Mouse (Mus musculus) right cerebral cortex, postnatal 10 days (tissue): Measurements from ENCODE around the gene Pot1a.
A peak's percentile ranks its signal among the peaks of the same experiment; 100 is the strongest.

Experiments used
- DNase-seq, 2 experiments: peaks; one replicate each; pipeline ENCODE4 v3.0.0; 2021; ENCODE audit warnings: low spot score in 2 of 2

Pot1a gene

DNA sequence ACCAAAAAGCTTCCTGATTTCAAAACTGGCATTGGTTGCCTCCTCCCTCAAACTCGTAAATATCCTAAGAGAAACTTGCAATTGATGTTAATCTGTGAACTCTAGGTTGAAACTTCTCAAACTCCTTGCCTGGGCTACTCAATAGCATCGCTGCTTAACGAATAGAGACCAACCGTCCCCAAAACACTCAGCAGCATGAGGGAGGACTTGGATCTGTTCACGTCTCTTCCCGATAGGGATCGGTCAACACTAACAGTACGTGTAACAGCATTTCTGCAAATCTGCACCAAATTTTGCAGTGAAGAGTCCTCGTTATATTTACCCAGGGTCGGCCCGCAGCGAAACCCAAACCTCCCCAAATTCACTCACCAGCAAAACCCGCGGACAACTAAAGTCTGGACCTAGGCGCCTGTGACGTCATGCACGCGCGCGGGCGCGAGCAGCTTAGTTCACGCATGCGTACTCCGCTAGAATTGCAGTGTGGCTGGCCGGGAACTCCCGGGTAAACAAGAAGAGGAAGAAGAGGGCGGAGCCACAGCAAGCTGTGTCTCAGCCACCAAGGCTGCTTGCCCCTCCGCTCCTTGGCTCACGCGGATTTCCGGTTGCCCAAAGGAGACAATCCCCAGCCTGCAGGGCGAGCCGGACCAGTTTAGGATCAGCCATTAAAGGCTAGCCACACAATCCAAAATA lies at the start of gene Pot1a:
Gene Pot1a (minus strand): TSS at position 441 of the 690 bp plus-strand sequence.
- DNase-seq: peak; percentile 97

GRCm38 (mm10) chr6:25836261-25836660 lies 27.2 kb upstream of the Pot1a start:
- DNase-seq: no peak

- no peak for DNase-seq
Measured at GRCm38 (mm10) chr6:25806021-25806420, 3.0 kb downstream of the Pot1a start.

DNA sequence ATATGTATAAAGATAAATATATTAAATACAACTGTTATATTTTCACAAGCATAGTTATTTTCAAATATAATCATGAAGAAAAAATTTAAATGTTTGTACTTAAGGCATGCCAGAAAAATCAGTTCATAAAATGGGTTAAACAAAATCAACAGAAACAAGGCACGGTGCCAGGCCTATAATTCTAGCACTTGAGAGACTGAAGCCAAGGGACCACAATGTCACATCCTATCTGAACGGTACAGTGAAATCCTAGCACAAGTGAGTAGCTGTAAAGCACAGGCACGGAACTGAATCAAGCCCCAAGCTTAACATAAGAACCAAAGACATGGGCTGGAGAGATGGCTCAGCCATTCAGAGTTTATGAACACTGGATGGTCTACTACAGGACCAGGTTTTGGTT lies 6.8 kb downstream of the Pot1a start:
- no peak for DNase-seq

- no peak for DNase-seq
Measured at GRCm38 (mm10) chr6:25801230-25801629, 7.8 kb downstream of the Pot1a start.

DNA sequence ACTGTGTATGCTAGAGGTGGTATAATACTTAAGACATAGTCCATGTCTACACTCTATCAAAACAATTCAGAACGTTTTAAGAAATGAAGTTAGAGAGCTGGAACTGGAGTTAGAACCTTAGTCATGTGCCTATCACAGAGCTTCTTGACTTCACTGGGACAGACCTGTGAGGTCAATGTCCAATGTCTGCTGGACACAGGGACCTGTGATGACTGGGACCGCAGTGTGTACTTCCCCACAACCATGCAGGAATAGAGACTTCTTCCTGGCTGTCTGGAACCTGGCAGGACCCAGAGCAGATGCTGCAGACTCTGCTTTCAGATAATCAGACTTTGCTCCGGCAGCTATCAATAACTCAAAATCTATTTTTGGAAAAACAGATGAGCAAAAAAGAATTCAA lies 40.8 kb downstream of the Pot1a start:
- no peak for DNase-seq

DNA sequence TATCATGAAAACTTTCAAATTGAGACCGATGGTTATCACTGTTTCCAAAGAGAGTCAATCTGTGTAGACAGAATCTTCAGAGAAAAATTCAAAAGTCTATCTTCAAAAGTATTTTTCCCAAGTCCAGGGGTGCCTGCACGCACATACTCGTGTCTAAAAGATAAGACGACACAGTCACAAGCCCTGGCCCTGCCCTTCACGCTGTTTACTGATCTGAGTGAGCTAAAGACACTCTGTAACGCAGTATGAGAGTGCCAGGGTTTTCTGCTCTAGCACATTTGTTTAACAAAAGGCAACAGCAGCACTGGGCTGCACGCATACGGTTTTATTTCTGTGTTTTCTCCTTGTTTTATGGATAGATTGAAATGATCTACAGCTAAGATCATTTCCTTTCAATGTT lies 41.5 kb downstream of the Pot1a start:
- no peak for DNase-seq

- peak; percentile 53 to 57 for DNase-seq
Measured at GRCm38 (mm10) chr6:25767073-25767472, 42.0 kb downstream of the Pot1a start.

DNA sequence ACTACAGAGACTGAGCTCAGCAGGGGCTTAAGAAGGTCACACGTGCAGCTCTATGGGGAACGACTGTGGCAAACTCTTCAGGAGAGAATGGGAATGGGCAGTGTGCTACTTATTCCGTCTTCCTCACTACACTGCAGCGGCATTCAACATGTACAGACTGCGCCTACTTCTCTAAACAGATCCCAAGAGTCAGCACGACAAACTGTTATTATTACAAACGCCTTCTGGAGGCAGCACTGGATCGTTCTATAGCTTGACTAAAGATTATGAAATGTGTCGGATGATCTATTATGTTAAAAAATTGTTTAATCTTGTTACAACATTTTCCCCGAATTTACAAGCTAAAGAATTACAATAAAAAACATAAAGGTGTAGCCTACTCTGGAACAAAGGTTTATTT lies 42.8 kb downstream of the Pot1a start:
- peak in 1 of 2 experiments; percentile 37 for DNase-seq

GRCm38 (mm10) chr6:25752651-25753050 lies 56.4 kb downstream of the Pot1a start:
- peak in 1 of 2 experiments; percentile 26 for DNase-seq

- no peak for DNase-seq
Measured at GRCm38 (mm10) chr6:25736533-25736932, 72.5 kb downstream of the Pot1a start.

DNA sequence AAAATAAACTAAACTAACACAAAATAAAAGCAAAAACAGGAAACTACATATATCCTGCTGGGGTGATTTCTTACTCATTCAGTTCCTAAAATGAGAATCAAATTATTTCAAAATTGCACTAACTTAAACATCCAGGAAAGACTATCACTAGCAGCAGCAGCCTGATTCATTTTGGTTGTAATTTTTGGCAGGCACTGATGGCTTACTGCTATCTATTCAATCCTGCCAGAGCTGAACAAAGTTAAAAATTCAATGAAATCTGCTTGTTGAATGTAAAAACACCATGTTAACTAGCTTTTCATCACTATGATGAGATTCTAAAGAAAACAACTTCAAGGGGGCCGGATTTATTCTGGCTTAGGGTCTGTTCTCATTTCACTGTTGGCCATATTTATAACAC lies 82.5 kb downstream of the Pot1a start:
- peak in 1 of 2 experiments; percentile 20 for DNase-seq

DNA sequence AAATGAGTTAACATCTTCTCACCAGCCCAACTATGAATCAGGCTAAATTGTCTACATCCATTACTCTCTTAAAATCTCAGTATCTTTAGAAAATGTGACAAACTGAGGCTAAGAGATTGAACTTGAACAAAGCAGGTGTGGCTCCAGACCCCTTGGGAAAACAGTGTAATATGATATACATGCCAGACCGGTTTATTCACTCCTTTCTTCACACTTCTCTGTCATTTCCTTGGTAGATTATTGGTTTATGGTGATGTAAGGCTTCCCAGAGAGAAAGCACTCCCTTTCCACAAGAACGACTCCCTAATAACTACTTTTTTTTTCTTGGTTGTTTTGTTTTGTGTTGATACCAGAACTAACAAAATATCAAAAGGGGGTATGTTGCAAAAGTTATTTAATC lies 98.4 kb downstream of the Pot1a start:
- no peak for DNase-seq

- peak; percentile 67 to 76 for DNase-seq
Measured at GRCm38 (mm10) chr6:25709250-25709895, 99.7 kb downstream of the Pot1a start.

DNA sequence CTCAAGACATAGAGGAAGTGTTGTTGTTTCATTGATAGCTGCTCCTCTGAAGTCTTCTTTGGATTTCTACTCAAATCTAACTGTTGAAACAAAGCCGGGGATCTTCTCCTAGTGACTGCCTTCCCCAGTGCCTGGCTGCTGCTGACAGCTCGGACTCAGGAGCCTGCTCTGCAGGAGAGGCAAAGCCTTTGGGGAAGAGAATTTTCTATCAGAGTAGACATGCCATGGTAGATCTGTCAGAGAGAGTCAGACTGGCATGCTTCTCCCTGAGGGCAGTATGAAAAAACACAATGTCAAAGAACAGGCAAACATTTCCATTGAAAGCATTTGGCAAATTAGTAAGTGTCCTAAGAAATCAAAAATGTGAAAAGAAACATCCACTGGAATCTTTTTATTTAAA lies 109.1 kb downstream of the Pot1a start:
- DNase-seq: no peak
